Mouse (Mus musculus) heart, adult 2 months (tissue): ENCODE data around the gene Erich3. TPM values are rescaled to one million over a fixed set of nuclear protein-coding genes. Genes with fewer than 3 reads are reported as not detected.
"Not testable (repeated sequence)": the region's sequence is repeated elsewhere in the genome, so short reads cannot be mapped to it uniquely, and the experiment has no call there.

Experiments used
- DNase-seq, 2 experiments: peaks; one replicate each; pipeline ENCODE4 v3.0.0; 2021
- H3K27ac ChIP-seq: fragments of 200-600 bp; 2 replicates; pipeline ENCODE4 v1.8.1; 2022
- H3K27me3 ChIP-seq: fragments of 200-500 bp; 2 replicates; pipeline ENCODE4 v1.6.1; 2012; ENCODE audit warnings: mild to moderate bottlenecking, low read length, inconsistent platforms, mixed read lengths; ENCODE audit not compliant: control insufficient read depth, insufficient read depth
- H3K36me3 ChIP-seq: fragments of 200-500 bp; 2 replicates; pipeline ENCODE4 v1.6.1; 2012; ENCODE audit warnings: low read length, inconsistent platforms; ENCODE audit not compliant: control insufficient read depth, insufficient read depth
- H3K4me1 ChIP-seq: fragments of 200-500 bp; 2 replicates; pipeline ENCODE4 v1.6.1; 2011; ENCODE audit warnings: low read length; ENCODE audit not compliant: control insufficient read depth, insufficient read depth
- H3K4me3 ChIP-seq: fragments of 200-600 bp; 2 replicates; pipeline ENCODE4 v1.8.1; 2022
- H3K79me2 ChIP-seq: fragments of 200-500 bp; replicated peaks from 2 replicates; pipeline ENCODE4 v1.6.1; 2012; ENCODE audit warnings: mild to moderate bottlenecking, inconsistent platforms, low read length, moderate library complexity, mixed read lengths; ENCODE audit not compliant: control insufficient read depth, insufficient read depth
- H3K9ac ChIP-seq: fragments of 200-500 bp; 2 replicates; pipeline ENCODE4 v1.6.1; 2012; ENCODE audit warnings: low read depth, mild to moderate bottlenecking, control low read depth, inconsistent platforms, low read length, mixed read lengths
- CTCF ChIP-seq: fragments of 200-600 bp; IDR thresholded peaks from 2 replicates; pipeline ENCODE4 v1.8.1; 2022; ENCODE audit warnings: antibody characterized with exemption, mild to moderate bottlenecking, moderate library complexity
- EP300 ChIP-seq: fragments of 200-500 bp; IDR thresholded peaks from 2 replicates; pipeline ENCODE4 v1.6.1; 2011; ENCODE audit warnings: low read depth, low read length, control low read depth; ENCODE audit not compliant: insufficient read depth
- POLR2A ChIP-seq: fragments of 200-500 bp; IDR thresholded peaks from 2 replicates; pipeline ENCODE4 v1.6.1; 2011; ENCODE audit warnings: mild to moderate bottlenecking, low read depth, low read length, control low read depth; ENCODE audit not compliant: insufficient read depth
- WGBS: fragments of 180-500 bp; shearing (Covaris S2); methylation state at CpG from one replicate; pipeline ENCODE4 v1.1.7; 2018; 5-methylcytosine and 5-hydroxymethylcytosine counted together
- intact Hi-C: fragments of 180-260 bp; cut with DNase I; formaldehyde crosslinking; loops from one replicate; pipeline ENCODE4 v1.15.1; 2025
- long read RNA-seq: library from polyadenylated mRNA; stranded (forward); transcript quantifications from one replicate; pipeline ENCODE4 v2.0.0, GENCODE M21; 2021
- polyA plus RNA-seq: library from polyadenylated mRNA; depleted of rRNA; stranded (reverse); fragments of >200 nt; gene quantifications from 2 replicates; pipeline ENCODE4 v1.2.3, GENCODE M21; 2012; rRNA removed
- total RNA-seq, 2 experiments: library from RNA; stranded (reverse); gene quantifications; 2 replicates each; pipeline ENCODE4 v1.2.3; 2021

The Erich3 gene
- total RNA-seq, result under 1 TPM; 0.11 to 0.21 TPM
- 0.20 and 0.35 TPM in 2 replicates for polyA plus RNA-seq
- long read RNA-seq, result 0 reads

DNA sequence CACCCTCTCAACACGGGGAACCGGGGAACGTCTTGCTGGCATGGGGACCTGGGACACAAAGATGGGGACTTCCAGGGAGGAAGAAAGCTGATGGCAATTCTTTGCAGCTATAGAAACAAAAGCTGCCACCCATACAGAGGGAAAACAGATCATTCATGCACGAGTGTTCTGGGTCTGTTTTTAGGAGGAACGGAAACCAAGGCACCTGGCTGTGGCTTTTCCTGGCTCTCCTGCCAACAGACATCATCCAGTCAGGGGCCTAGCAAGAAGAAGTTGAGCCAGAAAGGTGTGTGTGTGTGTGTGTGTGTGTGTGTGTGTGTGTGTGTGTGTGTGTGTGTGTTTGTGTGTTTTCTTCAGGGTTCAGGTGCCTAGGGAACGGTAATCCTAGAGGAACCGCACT, at the start of gene Erich3:
Gene Erich3 (plus strand): TSS at position 315 of the 400 bp plus-strand sequence.
- H3K9ac ChIP-seq, result no peak within 1 kb of the TSS; the same call in 1 of the 2 replicates
- intact Hi-C loops, result no loop called here
- peak within 1 kb of the TSS; percentile 20; the same call in 1 of the 2 replicates for H3K4me3 ChIP-seq
- DNase-seq, result no peak
- H3K79me2 ChIP-seq, result no peaks in the 10 kb centered on the region
- 30% methylated on average over 7 of the region's 7 CpGs for WGBS
- no peaks in the 10 kb centered on the region for H3K4me1 ChIP-seq
- no peak within 1 kb of the TSS for H3K27ac ChIP-seq
- H3K36me3 ChIP-seq, result no peaks in the 10 kb centered on the region
- TF ChIP-seq CTCF, result no peak
- no peak for TF ChIP-seq EP300
- no peak for TF ChIP-seq POLR2A
- H3K27me3 ChIP-seq, result no peaks in the 10 kb centered on the region; the same call in 1 of the 2 replicates

DNA sequence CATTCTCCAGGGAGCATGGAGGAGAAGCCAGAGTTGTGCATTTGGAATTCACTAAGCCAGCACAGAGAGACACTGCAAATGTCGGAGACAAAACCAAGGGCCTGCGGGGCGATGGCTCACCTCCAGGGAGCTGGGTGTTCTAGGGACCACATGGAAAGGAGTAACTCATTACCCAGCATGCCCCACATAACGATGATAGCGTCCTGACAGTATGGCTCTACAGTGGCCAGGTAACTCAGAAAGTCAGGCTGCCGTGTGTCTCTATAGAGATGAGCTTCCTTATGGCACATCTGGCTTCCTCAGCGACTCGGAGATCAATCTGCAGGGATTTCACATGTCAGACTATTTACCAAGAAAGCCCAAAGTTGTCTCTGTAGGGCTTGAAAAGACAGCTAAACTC, 48.9 kb upstream of the Erich3 start:
- intact Hi-C loops, result no loop called here
- Histone ChIP-seq H3K4me1 (no peaks in the 10 kb centered on the region), H3K79me2 (no peaks in the 10 kb centered on the region), H3K27me3 (no peaks in the 10 kb centered on the region), H3K27ac (no peak overlapping the region), H3K4me3 (no peak overlapping the region), H3K9ac (no peak overlapping the region), H3K36me3 (no peaks in the 10 kb centered on the region)
- no peak for DNase-seq
- 91% methylated on average over 8 of the region's 8 CpGs for WGBS
- TF ChIP-seq POLR2A (no peak), EP300 (no peak), CTCF (no peak)

DNA sequence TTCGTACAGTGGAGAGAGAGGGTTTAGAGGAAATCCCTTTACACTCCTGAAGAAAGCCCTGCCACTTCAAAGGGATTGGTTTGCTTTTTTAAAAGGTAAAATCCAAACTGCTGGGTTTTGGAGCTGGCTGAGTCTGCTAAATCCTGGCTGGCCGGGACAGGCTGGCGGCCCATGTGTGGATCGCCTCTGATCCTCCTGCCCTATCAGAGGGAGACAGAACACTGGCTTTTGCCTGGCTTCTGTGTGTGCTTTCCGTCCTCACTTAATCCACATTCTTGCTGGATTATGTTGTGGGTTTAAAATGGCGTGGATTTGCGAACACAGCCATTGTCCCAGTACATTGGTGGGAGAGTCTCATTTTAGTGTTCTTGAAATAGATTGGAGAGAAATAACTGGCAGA, 48.4 kb upstream of the Erich3 start:
- Histone ChIP-seq H3K36me3 (no peaks in the 10 kb centered on the region), H3K9ac (no peak overlapping the region), H3K4me1 (no peaks in the 10 kb centered on the region), H3K27me3 (no peaks in the 10 kb centered on the region), H3K4me3 (no peak overlapping the region), H3K27ac (no peak overlapping the region), H3K79me2 (no peaks in the 10 kb centered on the region)
- intact Hi-C loops, result no loop called here
- TF ChIP-seq EP300 (no peak), CTCF (no peak), POLR2A (no peak)
- WGBS, result 90% methylated on average over 7 of the region's 7 CpGs
- DNase-seq, result no peak

DNA sequence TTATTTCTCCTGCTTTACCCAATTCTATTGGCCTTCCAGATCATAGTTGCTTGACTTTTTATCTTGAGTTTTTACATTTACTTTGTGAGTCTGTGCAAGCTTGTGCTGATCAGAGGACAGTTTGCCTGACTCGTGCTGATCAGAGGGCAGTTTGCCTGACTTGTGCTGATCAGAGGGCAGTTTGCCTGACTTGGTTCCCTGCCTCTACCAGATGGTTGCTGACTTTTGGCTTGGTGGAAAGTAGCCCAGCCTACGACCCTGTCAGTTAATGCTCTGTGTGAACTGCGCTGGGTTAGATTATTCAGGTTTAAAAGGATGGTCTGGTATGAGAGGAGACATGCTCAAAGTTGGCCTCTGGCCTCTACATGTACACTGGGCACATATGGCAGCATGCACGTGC, 47.6 kb upstream of the Erich3 start:
- H3K27me3 ChIP-seq, result no peaks in the 10 kb centered on the region
- H3K9ac ChIP-seq, result no peak overlapping the region
- H3K36me3 ChIP-seq, result no peaks in the 10 kb centered on the region
- H3K4me1 ChIP-seq, result no peaks in the 10 kb centered on the region
- 92% methylated on average over 4 of the region's 4 CpGs for WGBS
- H3K27ac ChIP-seq, result no peak overlapping the region
- intact Hi-C loops, result no loop called here
- DNase-seq, result no peak
- TF ChIP-seq POLR2A (no peak), CTCF (no peak), EP300 (no peak)
- no peak overlapping the region for H3K4me3 ChIP-seq
- no peaks in the 10 kb centered on the region for H3K79me2 ChIP-seq

DNA sequence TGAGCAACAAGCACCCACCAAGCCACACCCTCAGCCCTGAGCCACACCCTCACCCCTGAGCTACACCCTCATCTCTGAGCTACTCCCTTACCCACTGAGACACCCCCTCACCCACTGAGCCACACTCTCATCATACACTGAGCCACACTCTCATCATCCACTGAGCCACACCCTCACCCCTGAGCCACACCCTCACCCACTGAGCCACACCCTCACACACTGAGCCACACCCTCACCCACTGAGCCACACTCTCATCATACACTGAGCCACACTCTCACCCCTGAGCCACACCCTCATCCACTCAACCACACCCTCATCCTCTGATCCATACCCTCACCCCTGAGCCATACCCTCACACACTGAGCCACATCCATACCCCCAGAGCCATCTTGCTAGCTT, 35.4 kb upstream of the Erich3 start:
- H3K79me2 ChIP-seq, result no peaks in the 10 kb centered on the region
- H3K4me1 ChIP-seq, result no peaks in the 10 kb centered on the region
- no peak for TF ChIP-seq POLR2A
- no peak for TF ChIP-seq EP300
- TF ChIP-seq CTCF, result no peak
- intact Hi-C loops, result no loop called here
- no peak for DNase-seq
- H3K27me3 ChIP-seq, result no peaks in the 10 kb centered on the region
- no peaks in the 10 kb centered on the region for H3K36me3 ChIP-seq
- H3K9ac ChIP-seq, result no peak overlapping the region
- no peak overlapping the region for H3K4me3 ChIP-seq
- H3K27ac ChIP-seq, result no peak overlapping the region

DNA sequence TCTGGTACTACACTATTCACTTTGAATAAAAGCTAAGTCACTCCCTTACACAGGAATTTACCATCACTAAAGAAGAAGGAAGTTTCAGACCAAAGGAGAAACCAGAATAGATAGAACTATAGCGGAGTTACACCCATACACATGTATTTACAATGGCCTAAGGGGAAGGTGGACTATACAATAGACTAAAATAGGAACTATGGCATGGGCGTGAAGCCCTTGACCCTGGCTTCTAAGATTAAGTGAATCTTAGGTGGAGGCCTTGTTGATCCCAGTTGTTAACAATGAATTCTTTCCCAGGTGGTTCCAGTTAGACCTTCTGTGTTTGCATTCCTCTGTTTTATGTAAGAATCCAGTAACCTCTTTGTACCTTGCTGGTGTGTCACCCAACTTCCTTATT, 32.4 kb upstream of the Erich3 start:
- H3K9ac ChIP-seq, result not testable (repeated sequence)

DNA sequence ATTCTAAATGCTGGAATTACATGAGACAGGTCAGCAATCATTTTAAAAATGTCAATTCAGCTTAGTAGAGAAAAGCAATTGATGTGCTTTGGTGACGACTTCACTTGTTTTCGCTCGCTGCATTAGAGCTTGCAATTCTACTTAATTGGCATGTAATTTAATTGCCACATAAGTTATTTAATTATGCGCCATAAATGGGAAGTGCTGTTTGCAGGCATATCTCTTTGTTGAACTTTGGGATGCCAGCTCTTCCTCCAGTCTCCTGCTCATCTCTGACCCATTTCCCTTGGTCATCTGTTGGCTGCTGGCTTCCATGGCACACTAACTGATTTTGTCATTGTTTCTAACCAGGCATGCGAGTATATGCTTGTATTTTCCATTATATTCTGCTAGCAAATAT, 30.6 kb upstream of the Erich3 start:
- Histone ChIP-seq H3K4me1 (no peaks in the 10 kb centered on the region), H3K79me2 (no peaks in the 10 kb centered on the region), H3K4me3 (no peak overlapping the region), H3K27ac (no peak overlapping the region), H3K36me3 (no peaks in the 10 kb centered on the region), H3K9ac (no peak overlapping the region), H3K27me3 (no peaks in the 10 kb centered on the region)
- no peak for TF ChIP-seq EP300
- no peak for TF ChIP-seq POLR2A
- no peak for TF ChIP-seq CTCF
- intact Hi-C loops, result no loop called here
- WGBS, result 90% methylated on average over 5 of the region's 5 CpGs
- no peak for DNase-seq

More for the DNA sequence above, 32.4 kb upstream of the Erich3 start:
- H3K36me3 ChIP-seq, DNase-seq, H3K27me3 ChIP-seq, H3K4me3 ChIP-seq, H3K27ac ChIP-seq, H3K4me1 ChIP-seq, intact Hi-C loops, H3K79me2 ChIP-seq: not testable (repeated sequence)
- 82% methylated on average over 2 of the region's 2 CpGs for WGBS
